Mouse (Mus musculus) intestine, embryonic 14.5 days (tissue): ENCODE data around the gene Tmem221. TPM values are rescaled to one million over a fixed set of nuclear protein-coding genes. Genes with fewer than 3 reads are reported as not detected.

ENCODE experiments used
- ATAC-seq: fragments of 200-750 bp; cut with Nextera tagmentation; replicated peaks from 2 replicates; pipeline ENCODE4 v1.8.0; 2017; ENCODE audit warnings: low read depth, moderate number of reproducible peaks, moderate TSS enrichment, moderate library complexity; ENCODE audit not compliant: low FRiP score, low TSS enrichment
- DNase-seq: peaks from one replicate; pipeline ENCODE4 v3.0.0-alpha.2; 2018; ENCODE audit warnings: low spot score
- H3K27ac ChIP-seq: fragments of 300-500 bp; sonication (generic); 2 replicates; pipeline ENCODE4 v1.5.1; 2014; ENCODE audit warnings: low read depth, mild to moderate bottlenecking, control low read depth
- H3K27me3 ChIP-seq: fragments of 300-500 bp; sonication (generic); replicated peaks from 2 replicates; pipeline ENCODE4 v1.6.1; 2014; ENCODE audit warnings: low read length, control low read depth; ENCODE audit not compliant: control insufficient read depth, insufficient read depth
- H3K36me3 ChIP-seq: fragments of 300-500 bp; sonication (generic); 2 replicates; pipeline ENCODE4 v1.6.1; 2014; ENCODE audit warnings: low read length, control low read depth; ENCODE audit not compliant: control insufficient read depth, insufficient read depth
- H3K4me1 ChIP-seq: fragments of 300-500 bp; sonication (generic); replicated peaks from 2 replicates; pipeline ENCODE4 v1.6.1; 2014; ENCODE audit warnings: low read length, control low read depth, mixed read lengths; ENCODE audit not compliant: control insufficient read depth, insufficient read depth
- H3K4me2 ChIP-seq: fragments of 300-500 bp; sonication (generic); 2 replicates; pipeline ENCODE4 v1.6.1; 2014; ENCODE audit warnings: low read length
- H3K4me3 ChIP-seq: fragments of 300-500 bp; sonication (generic); 2 replicates; pipeline ENCODE4 v1.5.1; 2014; ENCODE audit warnings: low read depth, low read length, control low read depth, mixed read lengths
- H3K9ac ChIP-seq: fragments of 300-500 bp; sonication (generic); 2 replicates; pipeline ENCODE4 v1.6.1; 2014; ENCODE audit warnings: mild to moderate bottlenecking, low read length
- H3K9me3 ChIP-seq: fragments of 300-500 bp; sonication (generic); 2 replicates; pipeline ENCODE4 v1.6.1; 2016; ENCODE audit warnings: low read length, control low read depth; ENCODE audit not compliant: control insufficient read depth
- whole genome bisulfite sequencing: fragments of 180-500 bp; shearing (Covaris S2); extraction: QIAGEN DNeasy Blood & Tissue Kit; methylation state at CpG from one replicate; pipeline ENCODE4 v1.1.7; 2014; 5-methylcytosine and 5-hydroxymethylcytosine counted together
- polyA plus RNA-seq: library from polyadenylated mRNA; unstranded; fragments of >200 nt; fragmentation: Nextera tagmentation; extraction: Ambion mirVana; gene quantifications from 2 replicates; pipeline ENCODE4 v1.2.1, GENCODE M21; 2014

The Tmem221 gene
- polyA plus RNA-seq, 1 experiment from 2014 or later: 1.6 TPM

DNA sequence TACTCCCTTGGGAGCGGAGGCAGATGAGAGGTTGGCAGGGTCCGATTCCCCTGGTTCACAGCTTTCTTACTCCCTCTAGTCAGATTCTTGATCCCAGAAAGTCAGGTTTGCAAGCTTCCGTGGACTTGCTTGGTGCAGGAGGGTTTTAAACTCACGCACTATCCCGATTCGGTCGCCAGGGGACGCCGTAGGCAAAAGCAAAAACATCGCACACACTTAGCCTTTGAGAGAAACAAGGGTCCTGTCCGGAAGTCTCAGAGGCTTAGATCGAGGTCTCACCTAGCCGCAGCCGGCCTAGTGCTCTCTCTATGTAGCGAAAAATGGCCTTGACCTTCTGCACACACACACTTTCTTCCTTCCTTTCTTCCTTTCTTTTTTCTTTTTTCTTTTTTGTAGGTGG is 2.7 kb upstream of the Tmem221 start:
- no peaks in the 10 kb centered on the region for H3K36me3 ChIP-seq
- ATAC-seq: no peak

DNA sequence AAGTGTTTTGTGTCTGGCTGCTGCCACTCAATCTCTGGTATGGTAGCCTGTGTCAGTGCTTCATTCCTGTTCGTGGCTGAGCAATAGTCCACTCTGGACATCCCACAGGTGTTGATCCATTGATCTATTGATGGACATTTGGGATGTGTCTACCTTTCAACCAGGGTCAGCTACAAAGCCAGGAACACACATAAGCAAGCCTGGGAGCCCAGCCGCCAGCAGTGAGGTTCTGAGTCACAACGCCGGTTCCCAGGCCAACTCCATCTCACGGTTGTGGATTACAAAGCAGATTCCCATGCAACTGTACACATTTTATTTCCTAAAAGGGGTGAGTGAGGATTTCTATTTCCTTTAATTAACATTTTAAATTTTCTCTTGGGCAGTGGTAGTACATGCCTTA is 2.1 kb upstream of the Tmem221 start:
- Histone ChIP-seq H3K9ac (no peak overlapping the region), H3K4me2 (no peak overlapping the region), H3K27me3 (peaks cover 74% of the 10 kb centered on the region), H3K27ac (no peak overlapping the region), H3K9me3 (peaks cover 6% of the 10 kb centered on the region; the same call in 1 of the 2 replicates), H3K4me1 (peaks cover 4% of the 10 kb centered on the region; the same call in 1 of the 2 replicates), H3K4me3 (no peak overlapping the region), H3K36me3 (no peaks in the 10 kb centered on the region)
- ATAC-seq (no peak), DNase-seq (no peak)
- 84% methylated on average over 5 of the region's 5 CpGs for WGBS

More for the DNA sequence above, 2.7 kb upstream of the Tmem221 start:
- Histone ChIP-seq H3K9ac (no peak overlapping the region), H3K4me3 (no peak overlapping the region), H3K4me1 (peaks cover 4% of the 10 kb centered on the region; the same call in 1 of the 2 replicates), H3K9me3 (peaks cover 6% of the 10 kb centered on the region; the same call in 1 of the 2 replicates), H3K27ac (no peak overlapping the region), H3K4me2 (no peak overlapping the region), H3K27me3 (peaks cover 77% of the 10 kb centered on the region)
- DNase-seq: peak; percentile 92
- WGBS: 3% methylated on average over 15 of the region's 15 CpGs

DNA sequence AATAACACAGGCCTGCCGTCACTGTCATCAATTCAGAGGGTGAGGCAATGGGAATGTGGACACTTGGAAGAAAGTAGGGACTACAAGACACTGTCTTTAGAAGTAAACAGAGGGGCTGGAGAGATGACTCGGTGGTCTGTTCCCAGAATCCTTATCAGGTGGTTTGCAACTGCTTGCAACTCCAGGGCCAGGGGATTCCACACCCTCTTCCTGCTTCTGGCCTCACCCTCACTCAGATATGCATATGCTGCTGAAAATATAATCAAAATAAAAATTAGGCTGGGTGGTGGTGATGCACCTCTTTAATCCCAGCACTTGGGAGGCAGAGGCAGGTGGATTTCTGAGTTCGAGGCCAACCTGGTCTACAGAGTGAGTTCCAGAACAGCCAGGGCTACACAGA is 1.4 kb upstream of the Tmem221 start:
- ATAC-seq (no peak), DNase-seq (no peak)
- no peak overlapping the region for H3K4me3 ChIP-seq
- peaks cover 75% of the 10 kb centered on the region for H3K27me3 ChIP-seq
- no peak overlapping the region for H3K4me2 ChIP-seq
- peaks cover 4% of the 10 kb centered on the region; the same call in 1 of the 2 replicates for H3K4me1 ChIP-seq
- H3K36me3 ChIP-seq: no peaks in the 10 kb centered on the region
- H3K9me3 ChIP-seq: peaks cover 6% of the 10 kb centered on the region; the same call in 1 of the 2 replicates
- no peak overlapping the region for H3K27ac ChIP-seq
- WGBS: 70% methylated on average over 3 of the region's 3 CpGs
- no peak overlapping the region for H3K9ac ChIP-seq

DNA sequence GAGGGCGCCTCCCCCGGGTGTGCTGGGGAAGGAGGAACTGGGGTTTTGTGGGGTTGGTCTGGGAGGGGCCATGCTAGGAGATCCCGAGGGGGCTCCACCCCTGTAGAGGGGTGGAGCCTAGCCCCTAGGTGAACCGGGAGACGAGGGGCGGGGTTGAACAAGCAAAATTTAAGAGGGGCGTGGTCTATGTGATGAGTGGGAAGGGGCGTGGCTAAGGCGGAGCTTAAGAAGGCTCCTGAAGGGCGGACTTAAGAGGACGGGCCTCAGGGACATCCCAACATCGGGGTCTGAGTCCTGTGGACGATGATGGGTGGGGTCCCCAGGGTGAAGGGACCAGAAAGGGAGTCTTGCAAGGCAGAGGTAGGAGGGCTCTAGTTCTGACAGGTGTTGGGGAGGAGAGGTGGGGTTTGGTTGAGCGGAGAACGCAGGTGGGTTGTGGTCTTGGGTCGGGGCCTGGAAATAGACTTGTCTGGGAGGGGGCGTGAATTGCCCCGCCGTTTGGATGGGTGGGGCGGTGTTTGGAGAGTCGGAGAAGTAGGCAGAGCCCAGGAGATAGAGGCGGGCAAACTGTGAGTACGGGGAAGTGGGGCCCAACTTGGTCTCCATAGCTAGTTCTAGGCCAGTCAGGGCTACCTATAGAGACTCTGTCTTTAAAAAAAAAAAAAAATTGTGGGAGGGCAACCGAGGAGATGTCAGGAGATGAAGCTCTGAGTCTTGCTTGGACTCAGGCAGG is 453 bp upstream of the Tmem221 start:
- Histone ChIP-seq H3K4me2 (peak overlapping the region; percentile 65), H3K4me1 (peaks cover 4% of the 10 kb centered on the region; the same call in 1 of the 2 replicates), H3K36me3 (no peaks in the 10 kb centered on the region), H3K4me3 (peak overlapping the region; percentile 40), H3K9ac (0 out of 2 replicates have a peak overlapping the region, but pooled peaks have one; percentile 34), H3K9me3 (peaks cover 2% of the 10 kb centered on the region; the same call in 1 of the 2 replicates), H3K27me3 (peaks cover 75% of the 10 kb centered on the region), H3K27ac (no peak overlapping the region)
- ATAC-seq (peak; percentile 67), DNase-seq (peak; percentile 81)
- under 1% methylated on average over 24 of the region's 24 CpGs for WGBS

DNA sequence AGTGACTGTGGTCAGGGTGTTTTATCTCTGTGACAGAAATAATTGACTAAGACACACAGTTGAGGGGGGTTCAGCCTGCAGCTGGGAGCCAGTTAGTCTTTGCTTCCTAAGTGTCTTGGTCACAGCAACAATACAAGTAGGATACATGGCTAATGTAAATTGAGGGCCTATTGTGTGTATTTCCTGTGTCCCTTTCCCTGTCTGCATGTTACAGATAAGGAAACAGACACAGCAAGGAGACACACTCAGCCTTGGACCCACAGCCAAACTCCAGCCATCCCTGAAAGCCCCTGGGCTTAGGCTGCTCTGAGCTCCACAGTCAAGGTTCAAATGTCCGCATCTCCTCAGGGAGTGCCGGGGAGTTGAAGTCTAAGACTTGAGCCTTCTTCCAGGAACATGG is 4.0 kb downstream of the Tmem221 start:
- Histone ChIP-seq H3K9ac (no peak overlapping the region), H3K4me3 (no peak overlapping the region), H3K9me3 (no peaks in the 10 kb centered on the region), H3K27me3 (peaks cover 41% of the 10 kb centered on the region), H3K36me3 (no peaks in the 10 kb centered on the region), H3K27ac (no peak overlapping the region), H3K4me2 (no peak overlapping the region), H3K4me1 (no peaks in the 10 kb centered on the region; the same call in 1 of the 2 replicates)
- 83% methylated on average over 2 of the region's 2 CpGs for WGBS
- DNase-seq: no peak
- no peak for ATAC-seq

DNA sequence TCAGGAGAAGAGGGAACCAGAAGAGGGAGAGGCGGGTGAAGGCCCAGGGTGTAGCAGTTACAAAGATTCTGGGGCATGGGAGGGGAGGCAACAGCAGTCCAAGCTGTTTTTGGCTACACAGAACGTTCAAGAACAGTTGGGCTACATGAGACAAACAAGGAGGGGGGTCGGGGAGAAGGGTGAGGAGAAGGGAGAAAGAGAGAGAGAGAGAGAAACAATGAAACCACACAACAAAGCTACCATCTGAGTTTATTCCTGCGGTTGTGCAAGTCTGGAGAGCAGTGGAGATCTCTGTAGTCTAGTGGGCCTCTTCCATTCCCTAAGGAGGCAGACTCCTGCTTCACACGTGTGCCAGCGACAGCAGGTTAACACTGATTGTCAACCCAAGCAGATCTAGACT is 4.7 kb downstream of the Tmem221 start:
- 64% methylated on average over 6 of the region's 6 CpGs for WGBS
- ATAC-seq: no peak
- no peak overlapping the region for H3K9ac ChIP-seq

DNA sequence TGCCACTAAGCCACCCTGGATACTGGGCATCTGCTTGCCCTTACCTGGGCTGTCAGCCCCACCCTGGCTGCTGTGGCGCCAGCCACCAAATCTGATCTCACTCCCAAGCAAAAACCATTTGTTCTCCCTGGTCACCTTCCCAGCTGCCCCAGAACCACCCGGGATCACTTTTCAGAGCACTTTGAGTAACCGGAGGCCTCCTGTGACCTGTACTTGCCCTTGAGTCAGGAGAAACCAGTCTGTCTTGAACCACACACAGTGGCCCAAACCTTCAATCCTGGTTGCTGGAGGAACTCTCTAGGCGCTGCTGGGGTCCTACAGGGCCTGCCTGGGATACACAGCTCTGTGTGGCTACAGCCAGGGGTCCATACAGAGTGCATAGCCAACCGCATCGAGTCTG is 5.9 kb downstream of the Tmem221 start:
- Histone ChIP-seq H3K4me3 (no peak overlapping the region), H3K36me3 (peaks cover 9% of the 10 kb centered on the region), H3K9me3 (no peaks in the 10 kb centered on the region), H3K27me3 (peaks cover 22% of the 10 kb centered on the region), H3K9ac (no peak overlapping the region), H3K27ac (no peak overlapping the region), H3K4me1 (no peaks in the 10 kb centered on the region), H3K4me2 (no peak overlapping the region)
- ATAC-seq (no peak), DNase-seq (no peak)
- 44% methylated on average over 6 of the region's 6 CpGs for WGBS

More for the DNA sequence above, 4.7 kb downstream of the Tmem221 start:
- Histone ChIP-seq H3K36me3 (no peaks in the 10 kb centered on the region), H3K4me3 (no peak overlapping the region), H3K4me1 (no peaks in the 10 kb centered on the region; the same call in 1 of the 2 replicates), H3K27me3 (peaks cover 34% of the 10 kb centered on the region), H3K9me3 (no peaks in the 10 kb centered on the region), H3K27ac (no peak overlapping the region), H3K4me2 (no peak overlapping the region)
- DNase-seq: no peak

DNA sequence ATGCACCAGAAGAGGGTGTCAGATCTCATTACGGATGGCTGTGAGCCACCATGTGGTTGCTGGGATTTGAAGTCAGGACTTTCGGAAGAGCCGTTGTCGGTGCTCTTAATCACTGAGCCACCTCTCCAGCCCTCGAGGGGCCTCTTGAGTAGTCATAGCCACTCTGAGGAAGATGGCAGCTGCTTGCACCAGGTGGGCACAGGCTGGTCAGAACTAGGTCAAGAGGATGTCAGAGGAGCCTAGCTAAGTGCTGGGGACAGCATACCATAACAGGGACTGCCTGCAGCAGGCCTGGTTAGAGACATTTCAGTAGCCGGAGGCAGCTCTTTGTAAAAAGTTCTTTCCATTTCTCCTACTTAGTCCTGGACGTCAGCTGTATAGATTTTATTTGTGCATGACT is 7.9 kb downstream of the Tmem221 start:
- ATAC-seq (no peak), DNase-seq (no peak)
- 67% methylated on average over 7 of the region's 7 CpGs for WGBS
- Histone ChIP-seq H3K9ac (no peak overlapping the region), H3K27ac (no peak overlapping the region), H3K36me3 (peaks cover 22% of the 10 kb centered on the region), H3K4me2 (no peak overlapping the region), H3K9me3 (no peaks in the 10 kb centered on the region), H3K4me1 (no peaks in the 10 kb centered on the region), H3K4me3 (no peak overlapping the region), H3K27me3 (0 out of 2 replicates have a peak, but pooled peaks cover 4% of the 10 kb centered on the region)

DNA sequence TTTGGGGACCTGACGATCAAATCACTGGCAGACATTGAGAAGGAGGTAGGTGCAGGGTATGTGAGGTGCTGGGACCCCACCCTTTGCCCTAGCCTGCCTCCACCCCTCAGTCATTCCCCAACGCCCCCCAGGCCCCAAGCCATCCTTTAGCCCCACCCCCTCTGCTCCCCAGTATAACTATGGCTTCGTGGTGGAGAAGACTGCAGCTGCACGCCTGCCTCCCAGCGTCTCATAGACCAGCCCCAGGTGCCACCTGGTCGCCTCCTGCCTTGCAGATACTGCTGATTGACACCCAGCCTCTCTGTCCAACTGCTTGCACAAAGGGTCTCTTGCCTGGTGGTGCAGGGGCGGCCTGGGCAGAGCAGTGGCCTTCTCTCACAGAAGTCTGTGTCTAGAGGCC is 11.1 kb downstream of the Tmem221 start:
- Histone ChIP-seq H3K4me2 (no peak overlapping the region), H3K4me1 (peaks cover 7% of the 10 kb centered on the region), H3K9me3 (no peaks in the 10 kb centered on the region), H3K27ac (no peak overlapping the region), H3K36me3 (peaks cover 29% of the 10 kb centered on the region), H3K4me3 (no peak overlapping the region), H3K9ac (no peak overlapping the region), H3K27me3 (no peaks in the 10 kb centered on the region)
- ATAC-seq (no peak), DNase-seq (no peak)
- WGBS: 84% methylated on average over 7 of the region's 7 CpGs
